Mouse (Mus musculus): ENCODE results near the gene Adar. TPM values are rescaled to one million over a fixed set of nuclear protein-coding genes. Genes with fewer than 3 reads are reported as not detected.
A peak's percentile ranks its signal among the peaks of the same experiment; 100 is the strongest.

Adar gene
- total RNA-seq (2021) = 10 to 100 TPM; 82.7 to 85.8 TPM
- long read RNA-seq, partial matches to known transcripts = 6 of 75 reads
- long read RNA-seq, other reads (novel, unspliced or antisense) = 69 of 75 reads

DNA sequence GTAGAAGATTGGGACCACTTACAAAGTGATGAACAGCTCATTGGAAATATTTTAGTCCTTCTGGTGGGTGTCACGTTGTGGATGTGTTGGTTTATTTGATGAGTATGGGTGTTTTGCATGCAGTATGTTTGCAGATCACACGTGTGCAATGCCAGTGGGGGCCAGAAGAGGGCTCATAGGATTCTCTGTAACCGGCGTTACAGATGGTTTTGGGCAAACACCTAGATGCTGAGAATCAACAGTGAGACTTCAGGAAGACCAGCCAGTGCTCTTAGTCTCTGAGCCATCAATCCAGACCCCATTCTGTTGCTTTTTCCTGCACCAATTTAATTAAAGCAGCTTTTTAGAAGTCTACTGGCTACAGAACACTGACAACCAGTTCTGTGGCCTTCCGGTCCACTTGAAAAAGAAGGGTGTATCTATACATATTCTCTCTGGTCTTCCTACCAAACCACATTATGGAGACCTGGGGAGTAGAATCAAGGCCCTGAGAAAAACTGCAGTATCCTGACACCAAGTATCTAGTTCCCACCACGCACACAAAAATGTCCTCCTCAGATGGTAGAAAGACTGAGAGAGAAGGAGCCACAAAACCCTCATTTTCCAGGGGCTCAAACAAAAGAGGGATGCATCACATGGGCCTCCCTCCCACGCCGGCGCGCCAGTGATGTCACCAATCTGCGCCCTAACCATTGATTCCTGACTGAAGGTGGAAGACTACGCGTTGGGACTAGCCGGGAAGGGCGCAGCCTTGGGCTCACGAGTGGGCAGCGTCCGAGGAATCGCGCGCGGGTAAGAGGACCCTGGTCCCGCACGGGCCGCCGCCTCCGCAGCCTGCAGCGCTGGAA lies at the start of gene Adar:
TSS of gene Adar (plus strand) at position 664 of the 848 bp plus-strand sequence.
- peak; percentile 93 to 94 for DNase-seq (ENCODE audit: low spot score in 2 of 2)

DNA sequence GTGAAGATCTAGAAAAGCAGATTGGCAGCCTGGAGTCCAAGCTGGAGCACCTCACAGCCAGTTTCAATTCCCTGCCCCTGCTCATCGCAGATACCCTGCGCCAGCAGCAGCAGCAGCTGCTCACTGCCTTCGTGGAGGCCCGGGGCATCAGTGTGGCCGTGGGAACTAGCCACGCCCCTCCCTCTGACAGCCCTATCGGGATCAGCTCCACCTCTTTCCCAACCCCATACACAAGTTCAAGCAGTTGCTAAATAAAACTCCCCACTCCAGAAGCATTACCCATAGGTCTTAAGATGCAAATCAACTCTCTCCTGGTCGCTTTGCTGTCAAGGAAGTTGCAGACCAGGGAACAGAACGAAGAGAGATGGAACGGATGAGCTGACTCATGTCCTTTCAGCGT lies 47.7 kb upstream of the Adar start:
- no peak for DNase-seq (ENCODE audit: low spot score in 2 of 2)

DNA sequence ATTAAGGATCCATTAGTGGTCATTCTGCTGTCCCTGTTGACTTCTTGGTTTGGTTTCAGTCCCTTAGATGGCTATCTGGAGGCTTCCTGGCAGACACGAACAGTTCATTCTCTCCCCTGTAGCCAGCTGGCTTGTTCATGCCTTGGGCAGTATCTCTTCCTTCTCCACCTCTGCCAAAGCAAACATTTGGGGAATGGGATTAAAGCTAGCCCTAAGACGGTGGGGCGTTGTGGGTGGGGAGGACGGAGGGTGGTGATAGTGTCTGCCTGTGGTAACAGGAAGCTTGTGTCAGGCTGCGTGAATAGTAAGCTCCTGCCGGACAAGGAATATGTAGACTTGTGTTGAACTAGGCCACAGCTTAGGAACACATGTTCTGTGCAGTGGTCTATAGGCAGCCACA lies 43.5 kb upstream of the Adar start:
- DNase-seq (ENCODE audit: low spot score in 2 of 2) = no peak

DNA sequence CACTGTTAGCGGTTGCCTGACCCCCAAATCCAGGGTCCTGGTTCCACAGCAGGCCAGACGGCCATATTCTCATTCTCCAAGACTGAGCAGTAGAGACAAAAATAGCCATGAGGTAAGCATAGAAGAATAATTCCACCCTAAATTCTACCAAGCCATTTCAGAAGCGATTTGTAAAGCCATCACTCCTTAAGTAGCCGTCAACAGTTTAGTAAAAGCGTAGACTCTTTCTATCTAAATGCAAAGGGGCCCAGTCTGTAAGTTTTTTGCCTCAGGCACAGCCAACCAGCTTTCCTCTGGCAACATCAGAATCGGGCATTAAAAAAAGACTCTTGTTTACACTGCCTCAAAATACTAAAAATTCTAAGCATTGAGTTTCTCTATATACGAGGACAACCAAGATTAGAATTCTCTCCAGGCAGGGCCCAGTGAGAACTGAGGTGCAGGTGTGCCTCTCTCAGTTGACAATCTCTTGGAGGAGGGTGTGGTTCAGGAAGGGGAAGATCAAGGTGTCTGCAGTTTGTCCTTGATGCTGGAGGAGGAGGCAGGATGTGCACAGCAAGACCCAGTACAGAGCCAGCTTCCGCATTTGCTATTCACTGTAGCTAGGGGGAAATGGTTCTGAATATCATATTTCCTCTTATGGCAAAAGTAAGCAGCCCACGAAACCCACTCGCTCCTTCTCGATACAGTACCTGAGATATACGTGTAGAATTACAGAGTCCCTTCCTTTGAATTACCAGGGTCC lies 42.1 kb upstream of the Adar start:
- DNase-seq (ENCODE audit: low spot score in 2 of 2) = no peak

DNA sequence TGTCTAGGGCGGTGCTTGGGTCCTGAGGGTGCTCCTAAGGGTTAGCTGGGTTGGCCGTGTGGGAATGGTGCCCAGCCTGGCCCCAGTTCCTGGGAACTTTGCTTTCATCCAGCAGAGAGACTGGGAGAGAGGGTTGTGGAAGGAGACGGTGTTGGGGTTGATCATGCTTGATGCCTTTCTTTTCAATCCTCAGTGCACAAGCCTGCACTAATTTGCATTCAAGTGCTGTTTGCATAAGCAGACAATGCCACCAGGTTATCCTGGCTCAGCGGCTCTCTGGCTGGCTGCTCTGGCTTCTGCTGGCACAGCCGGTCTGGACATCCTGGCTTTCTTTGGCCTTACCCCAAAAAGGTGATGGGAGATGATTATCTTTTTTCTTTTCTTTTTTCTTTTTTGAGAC lies 37.2 kb upstream of the Adar start:
- DNase-seq (ENCODE audit: low spot score in 2 of 2) = no peak

DNA sequence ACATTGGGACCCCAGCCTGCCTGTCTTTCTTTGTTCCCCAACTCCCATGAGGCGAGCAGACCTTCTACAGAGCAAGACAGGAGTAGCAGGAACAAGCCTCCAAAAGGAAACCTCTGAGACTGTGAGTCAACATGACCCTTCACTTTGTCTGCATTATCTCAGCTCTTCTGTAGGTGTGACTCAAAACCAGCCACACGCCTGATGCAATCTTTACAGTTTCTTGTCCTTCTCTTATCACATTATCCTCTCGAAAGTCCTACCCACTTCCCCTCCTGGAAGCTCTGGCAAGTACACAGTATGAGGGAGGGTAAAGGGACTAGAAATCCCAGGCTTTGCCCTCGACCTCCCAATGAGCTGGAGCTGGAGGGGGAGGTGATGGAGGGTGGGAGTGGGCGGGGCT lies 28.8 kb upstream of the Adar start:
- no peak for DNase-seq (ENCODE audit: low spot score in 2 of 2)

DNA sequence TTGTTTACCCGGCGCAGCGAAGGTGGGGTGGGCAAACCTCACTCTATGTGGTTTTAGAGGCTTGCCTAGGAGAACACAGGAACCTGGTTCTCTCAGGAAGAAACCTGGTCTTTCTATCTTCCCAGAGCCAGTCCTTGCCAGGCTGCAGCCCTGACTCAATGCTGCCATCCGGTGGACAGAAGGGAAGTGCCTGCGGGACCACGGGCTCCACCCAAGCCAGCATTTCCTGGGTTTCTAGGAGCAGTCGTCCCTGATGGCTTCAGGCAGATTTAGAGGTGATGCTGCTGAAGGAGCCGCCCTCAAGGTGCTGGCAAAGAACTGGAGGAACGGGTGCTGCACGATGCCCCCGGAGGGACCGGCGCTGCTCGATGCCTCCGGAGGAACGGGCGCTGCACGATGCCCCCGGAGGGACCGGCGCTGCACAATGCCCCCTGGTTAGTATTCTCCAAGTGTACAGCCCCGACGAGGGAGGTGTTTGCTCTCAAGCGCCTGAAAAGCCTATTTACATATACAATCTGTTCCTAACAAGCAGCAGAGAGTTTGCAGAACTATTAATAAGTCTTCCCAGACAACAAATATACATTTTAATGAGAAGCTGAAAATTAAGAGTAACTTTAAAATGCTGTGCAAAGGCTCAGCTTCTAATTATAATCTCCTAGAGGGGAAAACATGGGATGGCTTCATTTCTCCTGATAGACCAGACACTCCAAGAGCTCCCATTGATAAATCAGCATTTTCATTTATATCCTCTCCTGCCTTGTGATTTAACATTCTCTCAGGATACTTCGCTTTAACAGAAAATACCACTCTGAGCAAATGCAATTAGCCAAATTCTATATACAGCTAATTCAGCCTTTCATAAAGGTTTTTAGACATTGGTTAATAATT lies 25.9 kb upstream of the Adar start:
- DNase-seq (ENCODE audit: low spot score in 2 of 2) = peak; percentile 97

DNA sequence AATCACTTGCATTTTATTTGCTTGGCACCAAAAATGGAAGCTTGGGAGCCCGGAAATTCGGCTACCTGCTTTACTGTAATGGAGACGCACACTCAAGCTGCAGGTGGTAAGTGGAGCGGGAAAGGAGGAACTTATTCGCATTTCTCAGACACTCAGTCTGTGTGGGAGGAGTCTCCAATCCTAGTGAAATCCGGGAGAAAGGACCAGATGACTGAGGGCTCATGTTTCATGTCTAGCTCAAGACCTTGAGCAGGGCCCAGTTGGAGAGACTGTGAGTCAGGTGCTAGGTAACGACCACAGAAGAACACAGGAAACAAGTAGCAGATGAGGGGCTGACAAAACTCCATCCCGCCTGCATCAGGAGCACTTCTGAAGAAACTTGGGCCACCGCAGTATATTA lies 23.0 kb upstream of the Adar start:
- no peak for DNase-seq (ENCODE audit: low spot score in 2 of 2)

DNA sequence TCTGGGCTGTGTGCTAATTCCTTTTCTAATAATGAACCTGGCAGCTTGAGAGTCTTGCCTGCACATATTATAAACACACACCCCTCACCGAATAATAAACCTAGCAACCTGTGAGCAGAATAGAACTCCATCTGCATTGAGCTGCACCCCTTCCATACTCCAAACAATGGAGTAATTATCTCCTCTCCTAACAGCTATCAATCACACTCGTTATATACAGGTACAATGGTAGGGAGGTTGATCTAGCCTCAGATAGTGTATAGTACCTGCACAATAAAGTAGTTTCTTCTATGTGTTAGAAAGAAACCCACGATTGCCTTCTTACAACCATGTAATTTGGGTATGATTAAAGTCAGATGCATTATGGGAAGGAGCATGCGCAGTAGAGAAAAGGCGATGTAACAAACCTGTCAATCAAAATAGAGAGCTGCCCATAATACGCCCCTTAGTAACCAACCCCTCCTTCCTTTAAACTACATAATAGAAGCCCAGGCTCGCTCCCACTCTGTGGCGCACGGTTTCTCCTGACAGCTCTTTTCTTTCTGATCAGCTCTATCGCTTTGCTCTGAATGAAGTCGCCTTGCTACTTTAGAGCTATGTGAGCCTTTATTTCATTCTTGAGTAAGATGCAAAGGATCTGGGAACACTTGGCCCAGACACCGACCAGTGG lies 18.5 kb upstream of the Adar start:
- DNase-seq (ENCODE audit: low spot score in 2 of 2) = peak; percentile 19 to 26

DNA sequence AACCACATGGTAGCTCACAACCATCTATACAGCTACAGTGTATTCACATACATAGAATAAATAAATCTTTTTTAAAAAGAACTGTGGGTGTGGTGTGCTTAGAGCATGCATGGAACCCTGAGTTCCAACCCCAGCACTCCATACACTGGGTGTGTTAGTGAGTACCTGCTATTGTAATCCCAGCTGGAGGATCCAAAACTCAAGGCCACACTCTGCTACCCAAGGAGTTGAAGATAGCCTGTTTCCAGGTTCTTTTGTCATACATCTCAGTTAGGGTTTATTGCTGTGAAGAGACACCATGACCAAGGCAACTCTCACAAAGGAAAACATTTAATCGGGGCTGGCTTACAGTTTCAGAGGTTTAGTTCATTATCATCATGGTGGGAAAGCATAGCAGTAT lies 15.9 kb upstream of the Adar start:
- DNase-seq (ENCODE audit: low spot score in 2 of 2) = no peak

DNA sequence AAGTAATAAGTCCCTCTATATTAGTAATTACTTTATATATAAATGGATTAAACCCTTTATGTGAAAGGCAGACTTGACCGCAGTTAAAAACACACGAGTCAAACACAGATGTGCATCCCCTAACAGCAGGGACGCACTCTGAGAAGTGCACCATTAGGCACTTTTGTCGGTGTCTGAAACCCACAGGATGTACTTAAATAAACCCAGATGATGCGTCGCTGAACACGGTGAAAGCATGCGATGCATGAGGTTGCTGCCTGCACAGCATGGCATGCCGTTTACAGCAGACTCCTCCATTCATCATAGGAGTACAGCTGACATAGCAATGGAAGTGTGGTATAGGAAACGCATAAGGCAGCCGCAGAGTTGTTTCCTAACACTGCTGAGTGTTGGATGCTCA lies 14.4 kb upstream of the Adar start:
- no peak for DNase-seq (ENCODE audit: low spot score in 2 of 2)

DNA sequence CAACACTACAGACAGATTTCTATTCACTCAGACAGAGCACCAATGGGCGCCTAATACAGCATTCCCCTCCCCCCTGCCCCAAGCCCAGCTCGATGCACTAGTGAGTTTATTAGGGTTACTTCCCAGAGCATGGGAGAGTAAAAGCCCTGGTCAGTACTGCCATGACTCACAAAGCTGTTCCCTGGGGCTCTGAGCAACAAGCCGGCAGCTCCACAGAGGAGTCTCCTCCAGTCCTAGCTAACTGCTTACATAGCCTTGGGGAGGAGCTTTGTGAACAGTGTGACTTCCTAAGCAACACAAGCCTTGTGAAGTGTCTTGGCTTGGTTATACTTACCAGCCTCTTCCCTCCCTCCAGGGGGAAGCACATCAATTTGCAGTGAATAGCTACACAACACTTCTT lies 11.2 kb upstream of the Adar start:
- DNase-seq (ENCODE audit: low spot score in 2 of 2) = no peak

DNA sequence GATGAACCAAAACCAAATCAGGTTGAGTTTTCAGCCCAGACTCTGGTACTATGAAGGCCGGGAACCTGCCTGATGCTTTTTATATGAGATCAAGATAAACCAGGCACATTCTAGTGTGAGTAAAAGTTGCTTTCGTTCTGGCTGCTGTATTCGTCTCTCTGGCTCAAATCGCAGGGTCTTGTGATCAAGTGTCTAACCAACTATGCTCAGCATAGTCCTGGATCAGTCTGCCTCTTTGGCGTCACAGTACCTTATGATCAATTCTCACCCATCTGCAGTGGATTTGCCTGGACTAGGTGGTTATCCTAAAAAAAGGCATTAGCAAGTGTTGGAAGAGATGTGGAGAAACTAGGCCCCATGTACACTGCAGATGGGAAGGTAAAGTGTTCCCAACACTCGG lies 10.8 kb upstream of the Adar start:
- no peak for DNase-seq (ENCODE audit: low spot score in 2 of 2)

DNA sequence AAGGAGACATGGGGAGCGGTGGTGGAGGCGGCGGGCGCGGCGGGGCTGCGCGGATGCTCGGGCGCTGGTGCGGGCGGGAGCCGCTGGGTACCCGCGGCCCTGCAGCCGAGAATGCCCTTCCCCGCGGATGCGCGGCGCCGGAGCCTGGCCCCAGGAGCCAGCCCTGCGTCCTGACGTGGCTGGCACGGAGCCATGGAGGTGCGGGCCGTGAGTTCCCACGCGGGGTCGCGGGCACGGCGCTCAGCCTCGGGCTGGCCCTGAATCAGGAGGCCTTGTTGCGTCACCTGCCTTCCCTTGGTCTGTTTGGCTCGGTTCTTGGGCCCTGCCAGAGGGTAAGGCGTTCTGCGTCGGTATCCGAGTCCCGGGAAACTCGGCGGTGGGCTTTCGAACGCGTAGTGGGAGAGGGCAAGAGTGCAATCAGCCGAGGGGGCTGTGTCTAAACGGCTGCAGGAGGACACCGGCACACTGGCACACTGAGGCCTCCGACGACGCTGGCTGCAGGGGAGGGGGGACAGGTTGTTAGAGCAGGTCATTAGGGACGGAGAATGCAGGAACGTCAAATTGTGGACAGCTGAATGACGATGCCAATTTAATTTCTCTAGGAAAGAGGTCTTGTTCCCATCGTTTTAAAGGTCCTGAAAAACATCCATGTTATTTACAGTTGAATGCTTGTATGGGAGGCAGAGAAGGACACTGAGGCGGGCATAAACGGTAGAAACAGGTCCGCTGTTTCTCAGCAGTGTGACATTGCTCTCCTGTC lies 565 bp downstream of the Adar start:
- DNase-seq (ENCODE audit: low spot score in 2 of 2) = no peak

DNA sequence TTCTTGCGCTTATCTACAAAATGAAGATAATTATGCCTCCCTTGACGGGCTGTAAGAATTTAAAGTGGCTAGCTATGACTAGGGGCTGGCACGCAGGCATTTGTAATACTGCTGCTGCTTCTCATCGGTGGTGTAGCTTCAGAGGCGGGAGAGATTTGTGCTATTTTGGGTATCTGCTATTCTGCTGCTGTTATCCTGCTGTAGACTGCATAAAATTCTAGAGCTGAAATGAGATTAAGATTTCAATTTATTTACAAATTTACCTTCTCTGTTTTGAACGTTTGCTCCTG lies 1.1 kb downstream of the Adar start:
- no peak for DNase-seq (ENCODE audit: low spot score in 2 of 2)

DNA sequence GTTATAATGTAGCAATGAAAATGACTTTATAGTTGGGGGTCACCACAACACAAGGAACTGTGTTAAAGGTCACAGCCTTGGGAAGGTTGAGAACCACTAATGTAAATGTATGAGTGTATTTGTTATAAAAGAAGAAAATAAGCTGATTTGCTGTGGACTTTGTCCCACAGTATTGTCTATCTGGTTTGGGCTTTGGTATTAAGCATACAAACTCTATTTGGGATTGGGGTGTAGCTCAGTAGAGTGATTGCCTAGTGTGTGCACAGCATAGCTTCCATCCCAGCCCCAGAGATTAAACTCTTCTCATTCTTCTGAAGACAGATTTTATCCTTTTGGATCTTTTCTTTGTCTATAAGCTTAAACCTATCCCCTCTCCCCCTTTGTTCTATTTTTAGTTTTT lies 7.2 kb downstream of the Adar start:
- no peak for DNase-seq (ENCODE audit: low spot score in 2 of 2)

DNA sequence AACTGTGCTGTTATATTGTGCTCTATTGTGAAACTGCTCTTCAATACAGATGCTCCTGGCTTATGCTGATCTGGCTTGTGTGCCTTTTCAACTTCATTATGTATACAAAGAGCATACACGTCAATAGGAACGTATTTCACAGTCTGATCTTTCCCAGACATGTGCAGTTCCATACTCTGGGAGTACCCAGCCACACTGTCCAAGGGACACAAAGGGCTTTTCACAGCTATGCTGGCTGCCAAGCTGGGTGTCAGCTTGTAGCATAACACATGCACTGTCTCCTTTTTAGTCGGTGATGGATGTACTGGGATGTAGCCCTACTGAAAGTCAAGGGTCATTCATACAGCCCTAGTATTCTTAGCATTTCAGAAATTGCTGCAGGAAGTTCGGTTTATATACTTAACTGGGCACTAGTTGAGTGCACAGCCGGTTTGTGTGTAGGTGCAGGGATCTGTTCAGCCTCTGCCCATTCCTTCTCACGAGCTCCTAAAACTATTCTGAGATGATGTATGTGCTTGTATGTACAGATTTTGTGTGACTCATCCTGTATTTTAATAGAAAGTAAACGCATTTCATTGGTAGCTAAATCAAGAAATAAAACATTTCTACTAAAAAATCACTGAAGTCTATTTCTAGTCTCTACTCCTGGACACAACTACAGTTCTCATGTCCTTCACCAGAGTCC lies 8.7 kb downstream of the Adar start:
- no peak for DNase-seq (ENCODE audit: low spot score in 2 of 2)

DNA sequence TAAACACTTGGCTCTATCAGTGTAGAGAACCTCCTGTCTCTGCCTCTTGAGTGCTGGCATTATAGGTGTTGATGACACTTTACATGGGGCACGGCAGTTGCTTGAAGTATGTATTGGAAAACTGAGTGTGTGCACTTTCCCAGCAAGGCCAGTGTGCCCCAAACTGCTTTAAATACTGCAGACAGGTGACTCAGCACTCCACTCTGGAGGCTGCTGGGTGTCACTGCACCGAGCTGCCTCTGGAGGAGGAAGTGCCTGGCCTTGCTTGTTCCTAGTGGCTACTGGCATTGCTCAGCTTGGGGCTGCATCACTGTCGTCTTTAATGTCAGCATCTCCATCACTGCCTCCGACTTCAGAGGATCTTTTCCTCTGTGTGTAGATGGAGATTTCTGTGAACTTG lies 12.2 kb downstream of the Adar start:
- DNase-seq (ENCODE audit: low spot score in 2 of 2) = peak; percentile 25 to 37

DNA sequence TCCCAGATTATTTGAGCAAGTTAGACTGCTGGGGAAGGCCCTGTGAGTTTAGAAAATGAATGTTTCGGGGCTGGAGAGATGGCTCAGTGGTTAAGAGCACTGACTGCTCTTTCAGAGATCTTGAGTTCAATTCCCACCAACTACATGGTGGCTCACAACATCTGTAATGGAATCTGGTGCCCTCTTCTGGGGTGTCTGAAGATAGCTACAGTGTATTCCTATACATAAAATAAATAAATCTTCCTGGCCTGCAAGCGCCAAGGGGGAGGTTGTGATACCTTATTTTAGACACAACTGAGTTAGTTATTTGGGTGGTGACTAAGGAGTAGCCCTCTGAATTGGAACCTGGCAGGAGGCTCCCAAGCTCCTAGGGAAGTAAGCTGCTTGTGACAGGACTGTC lies 14.0 kb downstream of the Adar start:
- DNase-seq (ENCODE audit: low spot score in 2 of 2) = no peak

Measured in layer of hippocampus, postnatal 10 days (tissue).